Mouse (Mus musculus) brain, embryonic 14.5 days (tissue): ENCODE results near the gene Pfkp.

ENCODE experiments used
- CTCF ChIP-seq: fragments of 200-500 bp; IDR thresholded peaks from 2 replicates; pipeline ENCODE4 v1.5.1; 2012; ENCODE audit warnings: inconsistent platforms, mild to moderate bottlenecking, moderate library complexity, borderline replicate concordance; ENCODE audit not compliant: insufficient read depth, insufficient read length; ENCODE audit errors: extremely low read depth
- POLR2A ChIP-seq: fragments of 200-500 bp; IDR thresholded peaks from 2 replicates; pipeline ENCODE4 v1.6.1; 2012; ENCODE audit warnings: mild to moderate bottlenecking, inconsistent platforms, borderline replicate concordance; ENCODE audit not compliant: poor library complexity, insufficient read depth, insufficient read length, severe bottlenecking; ENCODE audit errors: extremely low read depth

DNA sequence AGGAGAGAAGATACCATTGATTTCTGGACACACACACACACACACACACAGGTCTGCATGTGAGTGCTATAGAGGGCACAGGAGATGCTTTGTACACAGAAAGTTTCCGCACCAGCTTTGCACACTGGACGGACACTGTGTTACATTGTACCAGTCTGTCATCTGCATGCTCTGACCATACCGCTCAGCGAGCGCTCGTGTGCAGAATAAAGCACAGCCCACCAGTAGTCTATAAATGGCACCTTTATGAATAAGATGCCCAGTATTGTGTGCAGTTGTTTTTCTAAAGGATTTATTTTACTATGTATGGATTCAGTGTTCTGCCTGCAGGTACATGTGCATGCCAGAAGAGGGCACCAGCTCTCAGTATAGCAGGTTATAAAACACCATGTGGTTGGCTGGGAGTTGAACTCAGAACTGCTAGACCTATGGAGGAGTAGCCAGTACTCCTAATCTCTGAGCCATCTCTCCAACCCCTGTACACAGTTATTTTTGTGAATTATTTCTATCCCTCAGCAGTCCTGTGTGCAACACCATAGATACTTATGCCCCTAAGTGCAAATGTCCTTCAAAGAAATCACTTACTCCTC, 72.6 kb downstream of the Pfkp start:
- peak; percentile 58; the same call in 1 of the 2 replicates for TF ChIP-seq CTCF
- no peak for TF ChIP-seq POLR2A
